Mouse (Mus musculus) brain, embryonic 18.5 days (tissue): ENCODE data around the gene Rps6kc1.

ENCODE experiments used
- DNase-seq: peaks from one replicate; pipeline ENCODE4 v3.0.0-alpha.2; 2012; ENCODE audit warnings: low read depth, low spot score

Rps6kc1 gene

DNA sequence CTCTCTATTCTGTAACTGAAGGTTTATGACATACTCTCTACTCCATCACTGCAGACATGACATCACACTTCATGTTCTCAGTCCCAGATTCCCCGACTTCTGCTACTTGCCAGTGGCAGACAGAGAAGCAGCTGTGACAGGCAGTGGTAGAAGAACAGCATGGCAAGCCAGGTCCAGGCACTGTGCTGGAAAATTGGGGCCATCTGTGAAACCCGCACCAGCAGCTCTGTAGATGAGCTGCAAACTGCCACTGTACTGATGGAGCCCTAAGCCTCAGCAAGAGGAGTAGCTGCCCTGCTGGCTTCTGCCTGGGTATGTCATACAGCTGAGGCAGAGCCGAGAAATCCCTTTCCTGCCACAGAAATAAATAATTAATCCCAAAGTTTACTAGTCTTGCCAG lies 236.1 kb downstream of the Rps6kc1 start:
- DNase-seq = no peak

DNA sequence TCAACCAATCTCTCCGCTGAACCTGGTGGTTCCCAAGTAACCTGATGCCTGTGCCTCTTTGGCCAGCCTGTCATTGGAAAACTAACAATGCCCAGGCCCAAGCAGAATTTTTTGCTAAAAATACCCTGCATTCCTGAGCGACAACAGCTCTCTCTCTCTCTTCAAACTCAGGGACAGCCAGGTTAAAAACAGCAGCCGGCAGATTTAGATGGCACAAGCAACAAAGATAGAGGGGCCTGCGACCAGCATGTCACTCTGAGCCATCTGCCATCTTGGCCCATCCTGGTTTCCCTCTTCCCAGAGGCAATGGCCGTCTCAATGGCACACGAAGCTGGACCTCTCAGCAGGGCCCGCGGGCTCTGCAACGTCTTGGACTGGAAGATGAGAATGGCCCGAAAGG lies 242.5 kb downstream of the Rps6kc1 start:
- DNase-seq = no peak

DNA sequence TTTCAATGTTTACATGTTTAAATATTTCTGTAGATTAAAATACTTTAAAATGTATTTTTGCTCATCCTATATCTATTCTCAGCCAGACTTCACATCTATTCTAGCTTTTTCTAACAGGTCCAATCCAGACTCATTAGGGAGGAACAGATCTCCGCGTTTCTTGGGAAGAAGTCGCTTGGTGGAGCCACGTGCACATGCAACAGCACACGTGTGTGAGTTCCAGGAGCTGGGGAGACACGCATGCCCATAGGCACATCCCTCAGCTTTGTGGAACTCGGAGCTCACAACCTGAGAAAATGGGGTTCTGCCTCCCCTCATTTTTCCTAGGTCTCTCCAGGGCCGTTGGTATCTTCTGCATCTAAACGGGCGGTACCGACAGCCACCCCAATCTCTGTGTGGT lies 243.7 kb downstream of the Rps6kc1 start:
- DNase-seq = no peak

DNA sequence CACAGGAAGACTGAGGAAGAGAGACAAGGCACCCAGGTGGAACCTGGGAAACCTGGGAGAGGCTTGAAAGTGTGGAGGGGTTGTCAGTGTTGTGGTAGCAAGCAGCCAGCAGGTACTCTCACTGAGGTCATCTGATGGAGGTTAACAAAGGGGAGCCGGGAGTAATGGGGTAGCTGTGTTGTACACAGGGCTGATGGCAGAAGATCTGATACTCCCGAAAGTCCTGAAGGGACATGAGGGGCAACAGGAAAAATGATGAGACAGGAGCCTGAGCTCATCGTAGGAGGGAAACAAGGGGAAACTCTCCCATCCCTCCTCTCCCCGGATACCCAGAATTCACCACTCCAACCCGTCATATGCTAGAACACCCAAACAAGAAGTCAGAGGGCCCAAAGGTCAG lies 244.2 kb downstream of the Rps6kc1 start:
- no peak for DNase-seq

DNA sequence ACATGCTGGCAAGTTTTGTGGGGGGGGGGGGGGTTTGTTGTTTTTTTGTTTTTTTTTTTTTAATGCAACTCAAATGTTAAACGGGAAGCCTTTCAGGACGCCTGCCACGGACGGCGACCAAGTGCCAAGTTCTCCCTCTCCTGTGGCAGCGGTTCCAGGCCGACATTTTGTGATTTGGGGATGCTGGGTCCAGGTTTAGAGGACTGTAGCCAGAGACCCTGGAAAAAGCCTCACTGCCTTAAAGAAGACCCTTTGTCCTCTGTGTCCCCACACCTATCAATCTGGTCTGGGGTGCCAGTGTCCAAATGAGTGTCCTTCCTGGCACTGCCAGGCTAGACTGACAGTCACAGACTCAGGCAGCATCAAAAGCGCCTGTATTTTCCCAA lies 246.1 kb downstream of the Rps6kc1 start:
- DNase-seq = no peak

DNA sequence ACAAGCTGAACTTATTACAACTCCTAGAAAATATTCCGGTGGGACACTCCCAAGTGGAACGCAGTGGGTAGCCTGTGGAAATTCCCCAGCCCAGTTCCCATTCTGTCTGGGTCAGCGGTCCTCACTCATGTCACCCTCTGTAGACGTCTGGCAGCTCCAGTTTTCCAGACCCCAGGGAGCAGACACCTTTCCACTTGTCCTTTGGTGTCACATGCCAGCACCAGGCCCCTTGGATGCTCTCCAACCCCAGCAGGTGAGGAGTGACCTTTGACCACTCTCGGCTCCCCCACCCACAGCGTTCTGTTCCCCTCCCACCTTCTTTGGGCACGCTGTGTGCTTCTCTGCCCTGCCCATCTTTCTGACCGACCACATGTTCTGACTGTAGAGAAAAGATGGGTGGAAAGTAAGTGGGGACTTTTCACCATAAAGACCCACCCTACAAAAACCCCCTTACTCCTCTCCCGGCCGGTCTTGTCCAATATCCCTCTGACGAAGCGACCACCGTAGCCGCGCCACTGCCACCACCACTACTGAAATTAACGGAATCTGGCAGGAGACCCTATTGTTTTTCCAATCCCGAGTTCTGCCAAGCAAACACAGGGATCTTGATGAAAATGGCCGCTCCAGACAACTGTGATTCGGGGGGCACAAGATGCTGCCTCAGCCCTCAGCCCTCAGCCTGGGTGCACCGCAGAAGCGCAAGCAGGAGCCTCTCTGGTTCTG lies 246.6 kb downstream of the Rps6kc1 start:
- DNase-seq = no peak

DNA sequence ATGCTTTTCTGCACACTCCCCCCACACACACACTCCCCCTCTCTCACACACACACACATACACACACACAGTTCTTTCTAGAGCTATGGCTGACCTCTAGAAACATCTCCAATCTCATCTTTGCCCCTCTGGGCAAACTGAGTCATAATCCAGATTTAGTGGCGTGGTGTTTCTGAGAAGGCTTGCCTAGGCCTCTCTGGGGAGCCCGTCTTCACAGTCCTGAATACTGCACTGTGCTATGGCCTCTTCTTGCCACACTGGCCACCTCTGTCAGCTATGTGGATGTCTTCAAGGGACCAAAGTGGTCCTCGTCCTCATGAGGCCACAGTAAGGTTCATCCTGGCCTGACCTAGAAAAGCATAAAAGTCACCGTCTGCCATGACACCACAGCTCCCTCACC lies 247.6 kb downstream of the Rps6kc1 start:
- no peak for DNase-seq

DNA sequence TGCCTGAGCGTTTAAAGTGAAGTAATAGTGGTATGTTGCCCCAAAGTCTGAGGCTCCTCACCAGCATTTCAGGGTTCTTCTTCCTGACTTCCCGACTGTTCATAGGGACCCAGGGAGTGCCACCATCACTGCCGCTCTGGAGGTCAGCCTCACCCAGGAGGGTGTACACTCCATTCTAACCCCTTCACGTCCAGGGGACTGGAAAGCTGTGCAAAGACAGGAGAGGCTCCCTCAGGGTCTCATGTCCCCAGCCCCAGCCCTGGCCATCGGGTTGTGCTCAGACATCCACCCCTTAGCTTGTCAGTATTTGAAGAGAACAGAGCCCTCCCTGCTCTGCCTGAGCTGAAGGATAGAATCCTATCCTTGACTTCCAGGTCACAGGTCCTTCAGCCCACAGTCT lies 248.8 kb downstream of the Rps6kc1 start:
- no peak for DNase-seq

DNA sequence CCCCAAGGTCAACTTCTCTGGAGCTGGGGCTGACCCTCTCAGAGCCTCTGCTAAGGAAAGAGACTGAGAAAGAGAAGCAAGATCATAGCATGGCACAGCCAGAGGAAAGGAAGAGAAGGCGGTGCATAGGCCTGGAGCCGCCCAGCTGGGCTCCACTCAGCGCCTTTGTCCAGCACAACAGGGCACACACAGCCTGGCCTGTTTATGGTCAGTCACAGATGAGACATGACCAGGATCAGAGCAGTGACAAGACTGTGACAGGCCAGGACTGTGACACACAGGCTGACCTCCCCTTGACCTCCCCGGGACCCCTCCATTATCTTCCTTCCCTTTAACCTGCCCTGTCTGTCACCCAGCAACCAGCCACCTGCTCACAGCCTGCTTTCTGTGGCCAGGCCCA lies 249.8 kb downstream of the Rps6kc1 start:
- DNase-seq = no peak

DNA sequence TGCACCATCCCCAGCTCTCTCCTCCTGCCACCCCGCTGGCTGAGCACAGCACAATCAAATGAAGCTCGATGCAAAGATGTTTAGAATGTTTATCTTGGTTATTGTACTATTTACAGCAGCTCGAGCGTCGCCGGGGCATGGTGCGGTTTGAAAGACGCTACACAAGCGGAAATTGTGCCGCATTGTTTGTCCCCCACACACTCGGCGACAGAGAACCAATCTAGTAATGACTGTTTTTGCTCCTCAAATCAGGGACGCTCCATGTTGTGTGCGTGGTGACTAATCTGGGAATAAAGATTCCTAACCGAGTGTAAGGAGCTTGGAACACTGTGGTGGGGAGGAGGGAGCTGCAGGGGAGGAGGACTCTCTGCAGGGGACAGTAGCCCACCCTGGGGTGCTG lies 250.3 kb downstream of the Rps6kc1 start:
- no peak for DNase-seq

DNA sequence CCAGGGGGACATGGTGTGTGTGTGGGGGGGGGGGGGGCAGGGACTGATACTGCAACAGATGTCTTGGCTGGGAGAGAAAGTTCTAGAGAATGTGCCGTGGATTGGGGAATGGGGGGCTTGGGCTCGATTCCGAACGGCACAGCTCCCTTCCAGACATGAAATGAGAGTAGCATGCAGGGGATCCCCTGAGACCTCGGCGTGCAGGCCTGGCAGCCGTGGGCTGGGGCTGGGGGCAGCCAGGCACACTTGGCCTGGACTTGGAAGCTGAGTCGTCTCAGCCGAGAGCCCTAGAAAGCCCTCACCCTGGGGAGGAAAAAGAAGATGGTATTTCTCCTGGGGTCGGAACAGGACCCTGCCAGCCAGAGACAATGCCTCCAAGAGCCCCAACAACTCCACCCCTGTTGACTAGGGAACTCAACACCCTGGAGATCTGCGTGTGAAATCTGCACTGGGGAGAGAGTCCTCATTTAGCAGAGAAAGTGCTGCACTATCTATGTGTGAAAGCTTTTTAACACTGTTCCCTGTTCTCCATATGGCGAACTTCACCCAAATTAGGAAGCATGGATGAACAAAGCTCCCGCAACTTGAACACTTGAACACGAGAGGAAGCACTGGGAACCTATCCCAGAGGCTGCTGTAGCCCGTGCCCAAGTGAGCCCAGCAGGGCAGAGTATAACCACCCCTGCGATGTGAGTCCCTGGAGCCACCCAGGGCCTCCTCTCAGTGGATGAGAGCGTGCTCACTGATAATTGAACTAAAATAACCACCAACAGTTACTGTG lies 251.7 kb downstream of the Rps6kc1 start:
- DNase-seq = peak; percentile 45

DNA sequence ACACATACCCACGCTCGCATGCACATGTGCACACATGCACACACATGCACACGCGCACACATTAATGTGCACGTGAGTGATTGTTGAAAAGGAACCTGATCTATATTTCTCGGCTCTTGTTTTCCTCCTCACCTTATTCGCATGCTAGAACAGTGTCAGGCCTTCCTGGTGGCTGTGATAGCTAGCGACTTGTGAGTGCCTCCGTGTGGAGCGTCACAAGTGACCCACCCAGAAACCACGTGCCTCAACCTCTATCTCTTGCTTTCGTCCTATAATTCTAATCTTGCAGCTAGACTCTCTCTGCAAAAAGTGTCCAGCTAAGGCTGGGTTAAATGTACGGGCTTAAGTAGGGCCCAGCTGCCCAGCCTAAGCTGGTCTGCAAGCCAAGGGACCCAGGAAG lies 253.3 kb downstream of the Rps6kc1 start:
- DNase-seq = no peak

DNA sequence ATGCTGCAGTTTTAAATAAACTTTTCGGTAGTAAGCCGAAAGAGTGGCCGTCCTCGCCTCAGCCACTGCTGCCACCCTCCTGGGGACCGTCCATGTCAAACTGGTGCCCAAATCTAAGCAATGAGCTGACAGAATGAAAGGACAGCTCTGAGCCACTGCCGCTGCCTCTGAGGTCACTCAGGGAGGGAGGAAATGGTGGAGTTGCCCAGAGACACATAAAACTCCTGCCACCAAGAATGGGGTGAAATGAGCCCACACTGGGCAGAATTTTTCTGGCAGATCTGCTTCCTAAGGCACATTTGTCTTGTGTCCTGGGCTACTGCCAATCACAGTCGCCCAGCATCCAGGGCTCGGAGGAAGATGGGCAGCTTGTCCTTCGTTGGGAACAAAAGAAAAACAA lies 255.5 kb downstream of the Rps6kc1 start:
- DNase-seq = no peak

DNA sequence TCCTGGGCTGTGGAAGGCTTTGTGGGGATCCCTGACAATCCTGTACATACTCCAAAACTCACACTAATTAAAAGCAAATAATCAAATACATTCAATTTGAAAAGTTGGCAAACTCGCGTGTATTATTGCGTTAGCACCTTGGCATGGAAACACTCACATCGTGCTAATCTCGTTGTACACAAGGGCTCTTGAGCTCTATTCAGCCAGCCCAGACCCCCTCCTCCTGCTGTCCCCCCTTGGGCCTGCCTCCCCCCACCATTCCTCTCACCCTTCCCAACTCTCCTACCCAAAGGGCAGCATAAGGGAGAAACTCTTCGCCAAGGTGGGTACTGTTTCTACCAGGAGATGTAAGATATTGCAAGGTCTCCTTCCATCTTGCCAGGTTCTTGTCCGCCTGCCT lies 255.9 kb downstream of the Rps6kc1 start:
- no peak for DNase-seq

DNA sequence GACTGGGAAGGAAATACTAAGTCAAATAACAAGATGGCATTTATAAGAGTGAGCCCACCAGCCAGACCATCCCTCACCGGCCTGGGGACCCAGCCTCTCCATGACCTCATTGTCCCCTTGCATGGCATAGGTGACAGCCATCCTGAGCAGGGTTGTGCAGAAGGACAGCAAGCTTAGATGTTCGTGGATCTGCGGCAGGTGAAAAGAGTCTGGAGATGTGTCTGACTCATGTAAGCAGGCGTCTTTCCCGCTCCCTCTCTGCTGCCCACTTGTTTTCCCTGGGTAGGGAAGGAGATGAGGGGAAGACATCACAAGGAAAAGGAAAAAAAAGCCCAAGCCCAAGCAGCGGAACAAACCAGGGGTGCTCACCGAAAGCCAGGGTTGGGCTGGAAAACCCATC lies 256.5 kb downstream of the Rps6kc1 start:
- no peak for DNase-seq

DNA sequence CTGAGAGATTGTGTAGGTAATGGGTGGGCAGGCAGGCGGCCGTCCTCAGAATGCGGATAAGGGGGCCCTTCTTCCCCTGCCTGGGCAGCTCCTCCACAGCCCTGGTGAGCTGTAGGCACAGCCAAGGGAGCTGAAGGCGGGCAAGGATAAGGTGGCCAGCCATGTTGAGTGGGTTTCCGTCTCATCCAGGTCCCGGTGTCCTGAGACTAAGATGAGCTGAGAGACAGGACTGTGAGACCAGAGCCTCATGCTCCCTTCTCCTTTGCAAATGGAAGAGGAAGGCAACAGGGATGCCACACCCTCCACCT lies 256.9 kb downstream of the Rps6kc1 start:
- no peak for DNase-seq

DNA sequence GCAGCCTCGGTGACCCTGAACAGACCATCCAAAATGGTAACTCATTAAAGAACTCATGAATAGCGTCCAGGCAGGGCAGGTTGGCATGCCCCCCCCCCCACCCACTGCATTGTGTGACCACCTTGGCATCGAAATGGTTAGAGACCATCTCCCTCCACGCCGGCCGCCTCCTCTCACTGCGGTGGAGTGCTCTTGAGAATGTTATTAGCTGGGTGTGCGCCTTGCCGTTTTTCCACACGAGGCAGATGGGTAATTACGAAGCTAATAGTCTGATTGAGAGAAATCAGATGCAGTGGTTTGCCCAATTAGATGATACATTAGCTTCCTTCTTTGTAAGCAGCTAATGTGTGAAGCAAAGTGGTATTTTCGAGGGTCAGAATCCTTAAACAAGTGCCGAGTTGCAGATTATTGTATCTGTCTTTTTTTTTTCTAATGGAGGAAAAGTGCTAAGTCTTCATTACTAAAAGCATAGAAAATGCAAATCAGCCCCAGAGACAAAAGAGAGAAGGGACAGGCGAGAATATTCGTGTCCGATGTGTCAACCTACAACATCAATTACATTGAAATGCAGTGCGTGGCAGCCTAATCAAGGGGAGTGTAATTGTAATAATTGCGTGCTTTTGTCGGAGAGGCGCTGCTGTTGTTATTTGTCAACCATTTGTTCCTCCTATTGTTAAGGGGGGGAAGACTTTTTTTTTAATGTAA lies 257.4 kb downstream of the Rps6kc1 start:
- DNase-seq = peak; percentile 40

DNA sequence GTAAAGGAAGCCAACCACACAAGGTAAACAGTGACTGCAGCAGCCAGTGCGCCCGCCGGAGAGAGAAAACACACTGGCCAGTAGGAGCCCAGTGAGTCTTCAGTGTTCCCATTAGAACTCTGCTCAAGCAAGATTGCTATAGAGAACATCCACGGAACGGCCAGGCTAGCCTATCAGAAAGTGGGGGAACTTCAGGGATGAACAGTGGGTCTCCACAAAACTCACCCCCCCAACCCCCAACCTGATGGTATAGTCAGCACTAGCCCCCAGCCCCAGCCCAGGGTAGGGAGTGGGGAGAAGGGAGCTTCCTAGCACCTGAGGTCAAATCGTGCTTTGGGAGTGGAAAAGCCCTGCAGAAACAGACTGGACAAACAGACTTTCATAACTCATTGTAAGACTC lies 258.5 kb downstream of the Rps6kc1 start:
- no peak for DNase-seq
